Mouse (Mus musculus) erythroblast, embryonic 14.5 days (primary cell): ENCODE results near the gene Rgs19.

Experiments
- GATA1 ChIP-seq: IDR thresholded peaks from 2 replicates; pipeline ENCODE4 v1.6.1; 2012; ENCODE audit warnings: low read length, inconsistent platforms, mixed read lengths
- TAL1 ChIP-seq: IDR thresholded peaks from 3 replicates; pipeline ENCODE4 v1.6.1; 2012; ENCODE audit warnings: low read length, inconsistent platforms, mixed read lengths

DNA sequence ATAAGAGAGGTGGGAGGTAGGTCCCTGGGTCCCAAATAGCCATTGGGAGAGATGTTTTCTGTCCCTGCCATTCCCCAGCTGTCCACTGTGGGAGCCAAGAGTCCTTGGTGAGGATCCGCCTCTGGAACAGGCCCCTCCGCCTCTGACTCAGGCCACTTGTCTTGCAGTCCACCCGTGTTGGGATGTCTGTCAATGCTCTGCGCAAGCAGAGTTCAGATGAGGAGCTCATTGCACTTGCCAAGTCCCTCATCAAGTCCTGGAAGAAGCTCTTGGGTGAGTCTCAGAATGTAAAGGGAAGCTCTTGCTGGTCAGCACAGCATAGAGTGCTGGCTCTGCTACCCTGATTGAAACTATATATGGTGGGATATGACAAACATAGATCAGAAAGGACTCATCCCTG is 10.4 kb downstream of the Rgs19 start:
- no peak for TF ChIP-seq GATA1
- no peak for TF ChIP-seq TAL1
